Mouse (Mus musculus): ENCODE data around the gene Cracr2b. TPM values are rescaled to one million over a fixed set of nuclear protein-coding genes. Genes with fewer than 3 reads are reported as not detected.

Cracr2b gene
- polyA plus RNA-seq, 1 experiment from 2014 or later: 9.9 TPM

GRCm38 (mm10) chr7:141492738-141493137 lies 31.8 kb downstream of the Cracr2b start:
- H3K27me3 ChIP-seq: no peaks in the 10 kb centered on the region
- DNase-seq (ENCODE audit: low read depth, low spot score) (no peak), ATAC-seq (no peak)
- in situ Hi-C loops (cut with MboI; ENCODE audit: low pct_unique_long_range_greater_than_20kb): no loop called here
- no peak for TF ChIP-seq CTCF (IDR thresholded peaks at IDR 0.05)
- ChIA-PET POLR2A (no interaction called here), CTCF (no interaction called here)

- H3K27me3 ChIP-seq: no peaks in the 10 kb centered on the region
- POLR2A ChIA-PET: interaction anchor here (1.0 to 1.1 kb wide), 2 partner anchors 13 to 21 kb away, joined by 3 read pairs; no protein-coding TSS in a partner anchor
- CTCF ChIA-PET: no interaction called here
- no peak for DNase-seq (ENCODE audit: low read depth, low spot score)
- no peak for TF ChIP-seq CTCF (IDR thresholded peaks at IDR 0.05)
- ATAC-seq: no peak
- in situ Hi-C loops (cut with MboI; ENCODE audit: low pct_unique_long_range_greater_than_20kb): no loop called here
These were observed 32.8 kb downstream of the Cracr2b start for GRCm38 (mm10) chr7:141493729-141494128.

- CTCF ChIA-PET: interaction anchor here (1.3 kb wide), 1 partner anchor 31 kb away, joined by 4 read pairs; no protein-coding TSS in a partner anchor
- POLR2A ChIA-PET: interaction anchor here (1.5 kb wide), 1 partner anchor 10 kb away, joined by 4 read pairs; no protein-coding TSS in a partner anchor
- ATAC-seq (no peak), DNase-seq (ENCODE audit: low read depth, low spot score) (no peak)
- H3K27me3 ChIP-seq: no peaks in the 10 kb centered on the region
- TF ChIP-seq CTCF (IDR thresholded peaks at IDR 0.05): no peak
- in situ Hi-C loops (cut with MboI; ENCODE audit: low pct_unique_long_range_greater_than_20kb): no loop called here
These were observed 34.5 kb downstream of the Cracr2b start for GRCm38 (mm10) chr7:141495379-141495778.

- in situ Hi-C loops (cut with MboI; ENCODE audit: low pct_unique_long_range_greater_than_20kb): no loop called here
- CTCF ChIA-PET: interaction anchor here (1.3 kb wide), 1 partner anchor 30 kb away, joined by 4 read pairs; no protein-coding TSS in a partner anchor
- TF ChIP-seq CTCF (IDR thresholded peaks at IDR 0.05): no peak
- DNase-seq (ENCODE audit: low read depth, low spot score): no peak
- ATAC-seq: no peak
- POLR2A ChIA-PET: no interaction called here
- no peaks in the 10 kb centered on the region for H3K27me3 ChIP-seq
These were observed 35.0 kb downstream of the Cracr2b start for GRCm38 (mm10) chr7:141495940-141496339.

GRCm38 (mm10) chr7:141497600-141497999 lies 36.7 kb downstream of the Cracr2b start:
- no peak for ATAC-seq
- CTCF ChIA-PET: interaction anchor here (1.1 kb wide), 1 partner anchor 17 kb away, joined by 3 read pairs; no protein-coding TSS in a partner anchor
- in situ Hi-C loops (cut with MboI; ENCODE audit: low pct_unique_long_range_greater_than_20kb): no loop called here

GRCm38 (mm10) chr7:141501820-141502555 lies 41.1 kb downstream of the Cracr2b start:
- no peak for TF ChIP-seq CTCF (IDR thresholded peaks at IDR 0.05)
- ATAC-seq: no peak
- no peaks in the 10 kb centered on the region for H3K27me3 ChIP-seq
- CTCF ChIA-PET: interaction anchor here (1.0 to 1.2 kb wide), 3 partner anchors 11 to 21 kb away, joined by 3 read pairs; no protein-coding TSS in a partner anchor
- POLR2A ChIA-PET: no interaction called here
- no peak for DNase-seq (ENCODE audit: low read depth, low spot score)
- in situ Hi-C loops (cut with MboI; ENCODE audit: low pct_unique_long_range_greater_than_20kb): no loop called here

More at GRCm38 (mm10) chr7:141497600-141497999, 36.7 kb downstream of the Cracr2b start:
- POLR2A ChIA-PET: no interaction called here
- no peak for DNase-seq (ENCODE audit: low read depth, low spot score)
- H3K27me3 ChIP-seq: no peaks in the 10 kb centered on the region
- TF ChIP-seq CTCF (IDR thresholded peaks at IDR 0.05): no peak

- no peak for DNase-seq (ENCODE audit: low read depth, low spot score)
- in situ Hi-C loops (cut with MboI; ENCODE audit: low pct_unique_long_range_greater_than_20kb): no loop called here
- POLR2A ChIA-PET: no interaction called here
- ATAC-seq: no peak
- no peak for TF ChIP-seq CTCF (IDR thresholded peaks at IDR 0.05)
- CTCF ChIA-PET: interaction anchor here (1.0 to 1.8 kb wide), 4 partner anchors 11 to 168 kb away, joined by 3 read pairs; no protein-coding TSS in a partner anchor
- no peaks in the 10 kb centered on the region for H3K27me3 ChIP-seq
These were observed 41.6 kb downstream of the Cracr2b start for GRCm38 (mm10) chr7:141502556-141502905.

- CTCF ChIA-PET: no interaction called here
- in situ Hi-C loops (cut with MboI; ENCODE audit: low pct_unique_long_range_greater_than_20kb): no loop called here
- POLR2A ChIA-PET: no interaction called here
- DNase-seq (ENCODE audit: low read depth, low spot score) (no peak), ATAC-seq (no peak)
- no peak for TF ChIP-seq CTCF (IDR thresholded peaks at IDR 0.05)
- no peaks in the 10 kb centered on the region for H3K27me3 ChIP-seq
These were observed 45.4 kb downstream of the Cracr2b start for GRCm38 (mm10) chr7:141506278-141506677.

- TF ChIP-seq CTCF (IDR thresholded peaks at IDR 0.05): no peak
- no peak for ATAC-seq
- POLR2A ChIA-PET: no interaction called here
- in situ Hi-C loops (cut with MboI; ENCODE audit: low pct_unique_long_range_greater_than_20kb): no loop called here
- CTCF ChIA-PET: no interaction called here
- DNase-seq (ENCODE audit: low read depth, low spot score): no peak
- no peaks in the 10 kb centered on the region for H3K27me3 ChIP-seq
These were observed 47.3 kb downstream of the Cracr2b start for GRCm38 (mm10) chr7:141508160-141508559.

GRCm38 (mm10) chr7:141510196-141510595 lies 49.3 kb downstream of the Cracr2b start:
- ChIA-PET POLR2A (no interaction called here), CTCF (interaction anchor here (0.8 to 1.4 kb wide), 2 partner anchors 11 to 21 kb away, joined by 3 read pairs; no protein-coding TSS in a partner anchor)
- in situ Hi-C loops (cut with MboI; ENCODE audit: low pct_unique_long_range_greater_than_20kb): no loop called here
- DNase-seq (ENCODE audit: low read depth, low spot score): no peak
- no peak for ATAC-seq
- no peak for TF ChIP-seq CTCF (IDR thresholded peaks at IDR 0.05)
- H3K27me3 ChIP-seq: no peaks in the 10 kb centered on the region

- ATAC-seq: no peak
- DNase-seq (ENCODE audit: low read depth, low spot score): no peak
- no peak for TF ChIP-seq CTCF (IDR thresholded peaks at IDR 0.05)
- no peaks in the 10 kb centered on the region for H3K27me3 ChIP-seq
- in situ Hi-C loops (cut with MboI; ENCODE audit: low pct_unique_long_range_greater_than_20kb): no loop called here
- ChIA-PET POLR2A (no interaction called here), CTCF (interaction anchor here (1.4 to 1.5 kb wide), 3 partner anchors 11 to 160 kb away, joined by 3 to 4 read pairs (median 4); no protein-coding TSS in a partner anchor)
These were observed 49.8 kb downstream of the Cracr2b start for GRCm38 (mm10) chr7:141510681-141511191.

Other genes with a start within 250 kb of the Cracr2b start
- gene Lmntd2, start 247.0 kb upstream of the Cracr2b start, polyA plus RNA-seq (2021): 4.5 TPM
- 48.3 TPM for gene Rassf7, start 245.2 kb upstream of the Cracr2b start, polyA plus RNA-seq (2021)
- gene Phrf1, start 232.3 kb upstream of the Cracr2b start, polyA plus RNA-seq (2021): 68.6 TPM
- 10.5 TPM for gene Irf7, start 194.6 kb upstream of the Cracr2b start, polyA plus RNA-seq (2021)
- gene Cdhr5, start 184.3 kb upstream of the Cracr2b start, polyA plus RNA-seq (2021): not detected
- not detected for gene Sct, start 182.0 kb upstream of the Cracr2b start, polyA plus RNA-seq (2021)
- not detected for gene Drd4, start 169.1 kb upstream of the Cracr2b start, polyA plus RNA-seq (2021)
- gene Deaf1, start 133.4 kb upstream of the Cracr2b start, polyA plus RNA-seq (2021): 62.1 TPM
- 34.0 TPM for gene Tmem80, start 133.4 kb upstream of the Cracr2b start, polyA plus RNA-seq (2021)
- 114 TPM for gene Eps8l2, start 122.2 kb upstream of the Cracr2b start, polyA plus RNA-seq (2021)
- 512 TPM for gene Taldo1, start 68.9 kb upstream of the Cracr2b start, polyA plus RNA-seq (2021)
- 38.7 TPM for gene Gatd1, start 47.0 kb upstream of the Cracr2b start, polyA plus RNA-seq (2021)
- 0.04 TPM for gene Cend1, start 31.6 kb upstream of the Cracr2b start, polyA plus RNA-seq (2021)
- gene Slc25a22, start 23.2 kb upstream of the Cracr2b start, polyA plus RNA-seq (2021): 20.6 TPM
- 4.9 TPM for gene Pidd1, start 17.1 kb upstream of the Cracr2b start, polyA plus RNA-seq (2021)
- gene Rplp2, start 13.7 kb upstream of the Cracr2b start, polyA plus RNA-seq (2021): 1,558 TPM
- 90.7 TPM for gene Pnpla2, start 5.9 kb upstream of the Cracr2b start, polyA plus RNA-seq (2021)
- gene Cd151, start 6.3 kb downstream of the Cracr2b start, polyA plus RNA-seq (2021): 551 TPM
- 55.2 TPM for gene Polr2l, start 14.0 kb downstream of the Cracr2b start, polyA plus RNA-seq (2021)
- 479 TPM for gene Tspan4, start 14.1 kb downstream of the Cracr2b start, polyA plus RNA-seq (2021)
- gene Chid1, start 78.8 kb downstream of the Cracr2b start, polyA plus RNA-seq (2021): 41.6 TPM
- 76.4 TPM for gene Ap2a2, start 101.1 kb downstream of the Cracr2b start, polyA plus RNA-seq (2021)
- 0.05 TPM for gene Muc6, start 194.2 kb downstream of the Cracr2b start, polyA plus RNA-seq (2021)
- gene Muc2, start 229.2 kb downstream of the Cracr2b start, polyA plus RNA-seq (2021): 0.33 TPM

All from Patski (cell line).